Mouse (Mus musculus): ENCODE measurements at regions not wholly inside any gene's neighbourhood (a gene's known extent, or its start where the extent isn't known, plus 50 kb on each side); places are given as distances from the start of the nearest gene placed in this dataset.

- DNase-seq (ENCODE audit: low read depth), result no peak
Observed at GRCm38 (mm10) chr12:110332616-110333154, 53.8 kb downstream of the Dio3 start.

- no peak for DNase-seq (ENCODE audit: low read depth)
Observed at GRCm38 (mm10) chr12:110334609-110335008, 55.7 kb downstream of the Dio3 start.

GRCm38 (mm10) chr12:110344280-110344827 is 65.5 kb downstream of the Dio3 start:
- no peak for DNase-seq (ENCODE audit: low read depth)

GRCm38 (mm10) chr12:110349621-110350020 is 70.8 kb downstream of the Dio3 start:
- DNase-seq (ENCODE audit: low read depth), result no peak

- no peak for DNase-seq (ENCODE audit: low read depth)
Observed at GRCm38 (mm10) chr12:110355851-110356250, 77.0 kb downstream of the Dio3 start.

GRCm38 (mm10) chr12:110367102-110367501 is 79.8 kb upstream of the Ppp2r5c start:
- DNase-seq (ENCODE audit: low read depth), result no peak

- DNase-seq (ENCODE audit: low read depth), result no peak
Observed at GRCm38 (mm10) chr12:110367822-110368221, 79.1 kb upstream of the Ppp2r5c start.

- DNase-seq (ENCODE audit: low read depth), result no peak
Observed at GRCm38 (mm10) chr12:110371886-110372690, 74.8 kb upstream of the Ppp2r5c start.

- no peak for DNase-seq (ENCODE audit: low read depth)
Observed at GRCm38 (mm10) chr12:110372986-110373385, 73.9 kb upstream of the Ppp2r5c start.

- no peak for DNase-seq (ENCODE audit: low read depth)
Observed at GRCm38 (mm10) chr12:110373408-110374065, 73.4 kb upstream of the Ppp2r5c start.

- no peak for DNase-seq (ENCODE audit: low read depth)
Observed at GRCm38 (mm10) chr12:110375139-110375538, 71.8 kb upstream of the Ppp2r5c start.

- no peak for DNase-seq (ENCODE audit: low read depth)
Observed at GRCm38 (mm10) chr12:110376062-110376837, 70.7 kb upstream of the Ppp2r5c start.

- DNase-seq (ENCODE audit: low read depth), result no peak
Observed at GRCm38 (mm10) chr12:110376838-110377150, 70.1 kb upstream of the Ppp2r5c start.

- DNase-seq (ENCODE audit: low read depth), result no peak
Observed at GRCm38 (mm10) chr12:110377306-110377705, 69.6 kb upstream of the Ppp2r5c start.

GRCm38 (mm10) chr12:110377734-110378133 is 69.2 kb upstream of the Ppp2r5c start:
- no peak for DNase-seq (ENCODE audit: low read depth)

GRCm38 (mm10) chr12:110378302-110378701 is 68.6 kb upstream of the Ppp2r5c start:
- no peak for DNase-seq (ENCODE audit: low read depth)

GRCm38 (mm10) chr12:110379721-110380120 is 67.2 kb upstream of the Ppp2r5c start:
- no peak for DNase-seq (ENCODE audit: low read depth)

GRCm38 (mm10) chr12:110380831-110381750 is 65.8 kb upstream of the Ppp2r5c start:
- peak; percentile 44 for DNase-seq (ENCODE audit: low read depth)

- no peak for DNase-seq (ENCODE audit: low read depth)
Observed at GRCm38 (mm10) chr12:110385031-110385430, 61.9 kb upstream of the Ppp2r5c start.

- DNase-seq (ENCODE audit: low read depth), result no peak
Observed at GRCm38 (mm10) chr12:110385801-110386599, 60.9 kb upstream of the Ppp2r5c start.
